Mouse (Mus musculus): ENCODE measurements at regions not wholly inside any gene's neighbourhood (a gene's known extent, or its start where the extent isn't known, plus 50 kb on each side); places are given as distances from the start of the nearest gene placed in this dataset.

DNA sequence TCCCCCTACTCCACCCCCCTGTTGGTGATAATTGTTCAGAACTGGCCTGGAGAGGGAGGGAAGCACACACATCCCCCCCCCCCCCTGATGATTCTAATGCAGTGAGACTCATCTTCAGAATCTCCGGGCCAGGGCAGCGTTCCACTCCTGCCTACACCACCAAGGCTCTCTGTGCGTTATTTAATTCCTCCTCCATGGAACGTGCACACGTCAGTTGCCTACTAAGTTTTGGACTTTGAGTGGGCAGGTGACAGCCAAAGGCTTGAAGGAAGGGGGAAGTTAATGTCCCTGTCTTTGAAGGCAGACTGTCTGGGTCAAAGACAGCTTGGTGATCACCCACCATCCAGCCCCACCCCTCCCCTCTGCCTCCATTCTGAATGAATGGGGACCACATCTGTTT is 339.8 kb upstream of the Sall1 start:
- TF ChIP-seq CTCF (IDR thresholded peaks at IDR 0.05; ENCODE audit: extremely low read depth, insufficient read depth, insufficient read length, insufficient replicate concordance) = no peak
- TF ChIP-seq POLR2A (IDR thresholded peaks at IDR 0.05; ENCODE audit: low read depth, low read length) = no peak
